Mouse (Mus musculus) granulocyte monocyte progenitor cell, adult 5-6 weeks (primary cell): ENCODE results near the gene Ipo8. TPM values are rescaled to one million over a fixed set of nuclear protein-coding genes. Genes with fewer than 3 reads are reported as not detected.

Experiments used
- ATAC-seq: replicated peaks from 2 replicates; pipeline ENCODE4 v1.8.0; 2016; ENCODE audit warnings: mild to moderate bottlenecking, moderate TSS enrichment, inconsistent platforms; ENCODE audit not compliant: poor library complexity, severe bottlenecking
- total RNA-seq, 2 experiments: library from RNA; stranded (forward) in 1 of 2; stranded (reverse) in 1 of 2; fragments of 200-712, 200-1000 nt in 1 of 2; fragments of >200 nt in 1 of 2; fragmentation: Nextera tagmentation in 1 of 2; gene quantifications; 2 replicates each; pipeline ENCODE4 v1.2.3; 2014 to 2017

Ipo8 gene
- total RNA-seq, 2 experiments from 2014 or later, result 26.3 to 38.5 TPM

GRCm38 (mm10) chr6:148761967-148762712 is 69.1 kb downstream of the Ipo8 start:
- peak; percentile 40 for ATAC-seq

- peak; percentile 72 for ATAC-seq
Observed at GRCm38 (mm10) chr6:148761475-148761874, 69.8 kb downstream of the Ipo8 start.

- no peak for ATAC-seq
Observed at GRCm38 (mm10) chr6:148756535-148756934, 74.7 kb downstream of the Ipo8 start.

- no peak for ATAC-seq
Observed at GRCm38 (mm10) chr6:148751400-148751799, 79.9 kb downstream of the Ipo8 start.

- no peak for ATAC-seq
Observed at GRCm38 (mm10) chr6:148750183-148750582, 81.1 kb downstream of the Ipo8 start.

GRCm38 (mm10) chr6:148740521-148741226 is 90.6 kb downstream of the Ipo8 start:
- ATAC-seq, result no peak

GRCm38 (mm10) chr6:148736390-148736789 is 94.9 kb downstream of the Ipo8 start:
- no peak for ATAC-seq

GRCm38 (mm10) chr6:148734012-148734411 is 97.3 kb downstream of the Ipo8 start:
- ATAC-seq, result no peak

GRCm38 (mm10) chr6:148732920-148733319 is 98.3 kb downstream of the Ipo8 start:
- no peak for ATAC-seq

GRCm38 (mm10) chr6:148728571-148728970 is 102.7 kb downstream of the Ipo8 start:
- no peak for ATAC-seq

- ATAC-seq, result no peak
Observed at GRCm38 (mm10) chr6:148727871-148728524, 103.3 kb downstream of the Ipo8 start.

- no peak for ATAC-seq
Observed at GRCm38 (mm10) chr6:148724453-148724852, 106.8 kb downstream of the Ipo8 start.

Other genes with a start within 250 kb of the Ipo8 start
- gene Caprin2, start 64.8 kb upstream of the Ipo8 start, total RNA-seq (2014; fragmentation: Nextera tagmentation), result 5.0 and 7.7 TPM in 2 replicates
- 6.3 and 8.8 TPM in 2 replicates for gene Caprin2, start 64.8 kb upstream of the Ipo8 start, total RNA-seq (2017)
- gene Sinhcaf, start 115.0 kb upstream of the Ipo8 start, total RNA-seq (2014; fragmentation: Nextera tagmentation), result 45.4 and 55.1 TPM in 2 replicates
- 106 and 131 TPM in 2 replicates for gene Sinhcaf, start 115.0 kb upstream of the Ipo8 start, total RNA-seq (2017)